Mouse (Mus musculus) liver, embryonic 16.5 days (tissue): ENCODE measurements around the gene Bysl. TPM values are rescaled to one million over a fixed set of nuclear protein-coding genes. Genes with fewer than 3 reads are reported as not detected.
"Not testable (repeated sequence)": the region's sequence is repeated elsewhere in the genome, so short reads cannot be mapped to it uniquely, and the experiment has no call there.

Source experiments
- ATAC-seq: fragments of 200-750 bp; cut with Nextera tagmentation; 2 replicates; pipeline ENCODE4 v1.8.0; 2017; ENCODE audit warnings: low read depth, mild to moderate bottlenecking, moderate number of reproducible peaks, moderate library complexity
- H3K27ac ChIP-seq: fragments of 300-500 bp; sonication (generic); 2 replicates; pipeline ENCODE4 v1.5.1; 2014; ENCODE audit warnings: mild to moderate bottlenecking, low read length
- H3K27me3 ChIP-seq: fragments of 300-500 bp; sonication (generic); 2 replicates; pipeline ENCODE4 v1.6.1; 2014; ENCODE audit warnings: low read depth, low read length, mixed read lengths; ENCODE audit not compliant: control insufficient read depth, insufficient read depth
- H3K36me3 ChIP-seq: fragments of 300-500 bp; sonication (generic); 2 replicates; pipeline ENCODE4 v1.6.1; 2014; ENCODE audit warnings: mild to moderate bottlenecking; ENCODE audit not compliant: control insufficient read depth, insufficient read depth
- H3K4me1 ChIP-seq: fragments of 300-500 bp; sonication (generic); 2 replicates; pipeline ENCODE4 v1.6.1; 2014; ENCODE audit warnings: low read depth, low read length, mixed read lengths; ENCODE audit not compliant: control insufficient read depth
- H3K4me2 ChIP-seq: fragments of 300-500 bp; sonication (generic); 2 replicates; pipeline ENCODE4 v1.6.1; 2014; ENCODE audit warnings: low read depth, low read length, mixed read lengths
- H3K4me3 ChIP-seq: fragments of 300-500 bp; sonication (generic); 2 replicates; pipeline ENCODE4 v1.5.1; 2014; ENCODE audit warnings: low read depth, mild to moderate bottlenecking, low read length
- H3K9ac ChIP-seq: fragments of 300-500 bp; sonication (generic); 2 replicates; pipeline ENCODE4 v1.6.1; 2014; ENCODE audit warnings: low read depth, low read length
- H3K9me3 ChIP-seq: fragments of 300-500 bp; sonication (generic); replicated peaks from 2 replicates; pipeline ENCODE4 v1.6.1; 2016; ENCODE audit warnings: low read length; ENCODE audit not compliant: control insufficient read depth
- WGBS: fragments of 180-500 bp; shearing (Covaris S2); extraction: QIAGEN DNeasy Blood & Tissue Kit; methylation state at CpG from one replicate; pipeline ENCODE4 v1.1.7; 2014; ENCODE audit not compliant: insufficient replicate concordance; 5-methylcytosine and 5-hydroxymethylcytosine counted together
- polyA plus RNA-seq: library from polyadenylated mRNA; unstranded; fragments of >200 nt; fragmentation: Nextera tagmentation; extraction: Ambion mirVana; gene quantifications from 2 replicates; pipeline ENCODE4 v1.2.1, GENCODE M21; 2015

Gene Bysl
- polyA plus RNA-seq, 1 experiment from 2014 or later, result 12.5 TPM

- ATAC-seq, result not testable (repeated sequence)
- 93% methylated on average over 5 of the region's 5 CpGs for WGBS
These were observed 13.3 kb upstream of the Bysl start for GRCm38 (mm10) chr17:47624572-47624971.

GRCm38 (mm10) chr17:47622912-47623554 is 11.7 kb upstream of the Bysl start:
- H3K9ac ChIP-seq, result no peak overlapping the region
- H3K27ac ChIP-seq, result no peak overlapping the region
- no peaks in the 10 kb centered on the region for H3K27me3 ChIP-seq
- WGBS, result 91% methylated on average over 14 of the region's 14 CpGs
- no peaks in the 10 kb centered on the region for H3K9me3 ChIP-seq
- H3K4me1 ChIP-seq, result peaks cover 17% of the 10 kb centered on the region
- no peak overlapping the region for H3K4me2 ChIP-seq
- ATAC-seq, result no peak
- no peak overlapping the region for H3K4me3 ChIP-seq
- H3K36me3 ChIP-seq, result peaks cover 51% of the 10 kb centered on the region

More at GRCm38 (mm10) chr17:47624572-47624971, 13.3 kb upstream of the Bysl start:
- H3K36me3 ChIP-seq, result peaks cover 42% of the 10 kb centered on the region
- not testable (repeated sequence) for H3K4me3 ChIP-seq, H3K4me2 ChIP-seq, H3K9me3 ChIP-seq, H3K27ac ChIP-seq, H3K9ac ChIP-seq, H3K27me3 ChIP-seq
- peaks cover 12% of the 10 kb centered on the region for H3K4me1 ChIP-seq

- no peak overlapping the region for H3K9ac ChIP-seq
- H3K27ac ChIP-seq, result peak overlapping the region; percentile 36
- H3K36me3 ChIP-seq, result peaks cover 46% of the 10 kb centered on the region
- ATAC-seq, result no peak
- no peaks in the 10 kb centered on the region for H3K27me3 ChIP-seq
- WGBS, result 85% methylated on average over 13 of the region's 13 CpGs
- H3K4me1 ChIP-seq, result peaks cover 40% of the 10 kb centered on the region
- H3K9me3 ChIP-seq, result no peaks in the 10 kb centered on the region
- H3K4me2 ChIP-seq, result no peak overlapping the region
- H3K4me3 ChIP-seq, result no peak overlapping the region
These were observed 7.4 kb upstream of the Bysl start for GRCm38 (mm10) chr17:47618556-47619311.

GRCm38 (mm10) chr17:47617605-47618307 is 6.5 kb upstream of the Bysl start:
- peak overlapping the region; percentile 34 for H3K9ac ChIP-seq
- peaks cover 36% of the 10 kb centered on the region for H3K36me3 ChIP-seq
- H3K4me3 ChIP-seq, result no peak overlapping the region
- WGBS, result 36% methylated on average over 9 of the region's 9 CpGs
- H3K4me2 ChIP-seq, result peak overlapping the region; percentile 53
- H3K27me3 ChIP-seq, result no peaks in the 10 kb centered on the region
- ATAC-seq, result peak; percentile 99
- H3K9me3 ChIP-seq, result no peaks in the 10 kb centered on the region
- H3K4me1 ChIP-seq, result peaks cover 46% of the 10 kb centered on the region
- H3K27ac ChIP-seq, result peak overlapping the region; percentile 94

- ATAC-seq, result no peak
- no peaks in the 10 kb centered on the region for H3K9me3 ChIP-seq
- H3K4me3 ChIP-seq, result no peak overlapping the region
- H3K4me1 ChIP-seq, result peaks cover 55% of the 10 kb centered on the region
- H3K9ac ChIP-seq, result peak overlapping the region; percentile 10; the same call in 1 of the 2 replicates
- 69% methylated on average over 4 of the region's 4 CpGs for WGBS
- no peaks in the 10 kb centered on the region for H3K27me3 ChIP-seq
- peaks cover 32% of the 10 kb centered on the region for H3K36me3 ChIP-seq
- no peak overlapping the region; the same call in 1 of the 2 replicates for H3K4me2 ChIP-seq
- H3K27ac ChIP-seq, result peak overlapping the region; percentile 94
These were observed 5.4 kb upstream of the Bysl start for GRCm38 (mm10) chr17:47616652-47617051.

- peaks cover 55% of the 10 kb centered on the region for H3K4me1 ChIP-seq
- H3K9ac ChIP-seq, result 0 out of 2 replicates have a peak overlapping the region, but pooled peaks have one; percentile 20
- no peaks in the 10 kb centered on the region for H3K27me3 ChIP-seq
- no peaks in the 10 kb centered on the region for H3K9me3 ChIP-seq
- H3K27ac ChIP-seq, result peak overlapping the region; percentile 94
- peaks cover 31% of the 10 kb centered on the region for H3K36me3 ChIP-seq
- ATAC-seq, result no peak
- WGBS, result 90% methylated on average over 8 of the region's 8 CpGs
- no peak overlapping the region for H3K4me2 ChIP-seq
- no peak overlapping the region for H3K4me3 ChIP-seq
These were observed 4.8 kb upstream of the Bysl start for GRCm38 (mm10) chr17:47616119-47616518.

- 80% methylated on average over 1 of the region's 1 CpGs for WGBS
- peaks cover 67% of the 10 kb centered on the region for H3K4me1 ChIP-seq
- H3K9ac ChIP-seq, result no peak overlapping the region
- no peak overlapping the region for H3K4me3 ChIP-seq
- H3K4me2 ChIP-seq, result no peak overlapping the region
- H3K27ac ChIP-seq, result no peak overlapping the region
- ATAC-seq, result no peak
- no peaks in the 10 kb centered on the region for H3K9me3 ChIP-seq
- H3K36me3 ChIP-seq, result peaks cover 18% of the 10 kb centered on the region
- H3K27me3 ChIP-seq, result no peaks in the 10 kb centered on the region
These were observed 2.7 kb upstream of the Bysl start for GRCm38 (mm10) chr17:47614018-47614417.

GRCm38 (mm10) chr17:47611661-47611982 is 330 bp upstream of the Bysl start:
- Histone ChIP-seq H3K4me2 (peak overlapping the region; percentile 88), H3K9ac (peak overlapping the region; percentile 91), H3K36me3 (peaks cover 27% of the 10 kb centered on the region), H3K4me3 (peak overlapping the region; percentile 93), H3K4me1 (peaks cover 53% of the 10 kb centered on the region), H3K9me3 (no peaks in the 10 kb centered on the region), H3K27ac (peak overlapping the region; percentile 91), H3K27me3 (no peaks in the 10 kb centered on the region)
- ATAC-seq, result no peak; the same call in 1 of the 2 replicates
- WGBS, result 0% methylated on average over 13 of the region's 13 CpGs
